Mouse (Mus musculus) hindbrain, embryonic 12.5 days (tissue): ENCODE measurements around the gene Creg2. TPM values are rescaled to one million over a fixed set of nuclear protein-coding genes. Genes with fewer than 3 reads are reported as not detected.
"Not testable (repeated sequence)": the region's sequence is repeated elsewhere in the genome, so short reads cannot be mapped to it uniquely, and the experiment has no call there.

Experiments used
- ATAC-seq: fragments of 200-750 bp; cut with Nextera tagmentation; 2 replicates; pipeline ENCODE4 v1.8.0; 2017; ENCODE audit warnings: moderate TSS enrichment; ENCODE audit not compliant: low FRiP score
- H3K27ac ChIP-seq: fragments of 300-500 bp; sonication (generic); 2 replicates; pipeline ENCODE4 v1.5.1; 2016; ENCODE audit warnings: mild to moderate bottlenecking
- H3K27me3 ChIP-seq: fragments of 300-500 bp; sonication (generic); 2 replicates; pipeline ENCODE4 v1.6.1; 2016; ENCODE audit warnings: mild to moderate bottlenecking
- H3K36me3 ChIP-seq: fragments of 300-500 bp; sonication (generic); 2 replicates; pipeline ENCODE4 v1.6.1; 2016; ENCODE audit warnings: mild to moderate bottlenecking
- H3K4me1 ChIP-seq: fragments of 300-500 bp; sonication (generic); 2 replicates; pipeline ENCODE4 v1.6.1; 2016
- H3K4me2 ChIP-seq: fragments of 300-500 bp; sonication (generic); replicated peaks from 2 replicates; pipeline ENCODE4 v1.6.1; 2016; ENCODE audit warnings: mild to moderate bottlenecking
- H3K4me3 ChIP-seq: fragments of 300-500 bp; sonication (generic); 2 replicates; pipeline ENCODE4 v1.5.1; 2016; ENCODE audit warnings: mild to moderate bottlenecking
- H3K9ac ChIP-seq: fragments of 300-500 bp; sonication (generic); 2 replicates; pipeline ENCODE4 v1.6.1; 2016; ENCODE audit warnings: mild to moderate bottlenecking, moderate library complexity
- H3K9me3 ChIP-seq: fragments of 300-500 bp; sonication (generic); replicated peaks from 2 replicates; pipeline ENCODE4 v1.6.1; 2016; ENCODE audit warnings: mild to moderate bottlenecking
- WGBS: fragments of 180-500 bp; shearing (Covaris S2); methylation state at CpG from one replicate; pipeline ENCODE4 v1.1.7; 2016; 5-methylcytosine and 5-hydroxymethylcytosine counted together
- polyA plus RNA-seq: library from polyadenylated mRNA; unstranded; fragments of >200 nt; fragmentation: Nextera tagmentation; extraction: Ambion mirVana; gene quantifications from 2 replicates; pipeline ENCODE4 v1.2.1, GENCODE M21; 2016

Creg2 gene
- polyA plus RNA-seq, 1 experiment from 2014 or later = 2.3 TPM

DNA sequence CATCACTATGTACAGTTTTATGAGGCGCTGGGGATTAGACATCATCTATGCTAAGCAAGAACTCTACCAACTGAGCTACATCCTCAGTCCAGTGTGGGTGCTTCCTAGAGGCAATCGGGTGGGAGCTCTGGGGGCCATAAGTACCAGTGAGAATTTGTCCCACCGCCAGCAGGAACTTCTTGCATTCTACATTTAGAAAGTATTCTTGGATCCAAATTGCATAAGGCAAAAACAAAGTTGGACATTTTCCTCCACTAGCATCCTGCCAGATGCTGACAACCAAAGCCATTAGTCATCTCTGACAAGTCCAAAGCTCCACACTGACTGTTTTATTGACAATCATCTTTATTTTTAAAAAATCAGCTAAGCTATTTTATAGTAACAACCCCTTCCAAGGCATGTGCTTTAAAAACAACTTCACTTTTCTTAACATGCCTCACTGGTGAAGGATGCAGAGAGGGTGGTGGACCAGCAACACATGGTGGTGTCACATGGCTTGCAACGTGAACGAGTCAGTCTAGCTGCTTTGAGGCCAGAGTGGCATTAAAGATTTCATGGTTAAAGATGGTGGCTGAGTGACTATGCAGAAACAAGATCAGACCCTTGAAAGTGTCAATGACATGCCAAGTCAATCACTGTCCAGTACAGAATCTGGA lies 25.1 kb upstream of the Creg2 start:
- no peak overlapping the region for H3K27ac ChIP-seq
- no peaks in the 10 kb centered on the region for H3K4me1 ChIP-seq
- no peaks in the 10 kb centered on the region for H3K27me3 ChIP-seq
- no peak overlapping the region for H3K4me2 ChIP-seq
- H3K36me3 ChIP-seq = no peaks in the 10 kb centered on the region
- 94% methylated on average over 5 of the region's 5 CpGs for WGBS
- H3K4me3 ChIP-seq = no peak overlapping the region
- H3K9ac ChIP-seq = no peak overlapping the region
- H3K9me3 ChIP-seq = no peaks in the 10 kb centered on the region
- no peak for ATAC-seq

DNA sequence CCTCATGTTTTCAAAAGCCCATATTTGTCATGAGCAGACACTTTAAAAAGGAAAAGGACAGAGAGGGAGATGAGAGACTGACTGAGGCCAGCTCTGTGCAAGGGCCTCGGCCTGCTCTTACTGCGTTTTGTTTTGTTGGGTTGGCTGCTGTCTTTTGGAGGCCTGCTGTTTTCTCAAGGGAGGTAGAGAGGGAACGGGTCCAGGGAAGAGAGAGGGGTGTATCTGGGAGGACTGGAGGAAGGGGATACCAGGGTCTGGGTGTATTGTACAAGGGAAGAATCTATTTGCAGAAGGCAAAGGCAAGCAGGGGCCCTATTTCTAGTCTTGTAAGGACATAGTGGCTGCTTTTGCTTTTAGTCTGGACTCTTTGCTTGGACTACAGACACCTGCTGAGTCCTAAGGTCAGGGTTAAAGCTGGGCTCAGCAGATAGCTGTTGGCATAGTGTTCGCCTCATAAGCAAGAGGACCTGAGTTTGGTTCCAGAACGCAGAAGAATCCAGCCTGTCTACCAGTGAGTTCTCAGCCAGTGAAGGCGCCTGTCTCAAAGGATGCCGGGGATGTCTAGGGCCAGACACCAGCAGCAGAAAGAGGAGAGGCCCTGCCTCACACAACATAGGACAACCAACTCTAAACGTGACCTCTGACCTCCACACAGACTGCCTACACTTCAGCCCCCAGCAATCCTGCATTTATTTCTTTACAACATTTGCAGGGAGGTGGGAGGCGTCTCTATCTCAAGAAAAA lies 21.3 kb upstream of the Creg2 start:
- Histone ChIP-seq H3K27ac (no peak overlapping the region), H3K4me1 (no peaks in the 10 kb centered on the region), H3K27me3 (no peaks in the 10 kb centered on the region), H3K36me3 (no peaks in the 10 kb centered on the region), H3K4me2 (no peak overlapping the region), H3K9me3 (no peaks in the 10 kb centered on the region), H3K9ac (no peak overlapping the region), H3K4me3 (no peak overlapping the region)
- no peak for ATAC-seq
- WGBS = 76% methylated on average over 9 of the region's 9 CpGs

DNA sequence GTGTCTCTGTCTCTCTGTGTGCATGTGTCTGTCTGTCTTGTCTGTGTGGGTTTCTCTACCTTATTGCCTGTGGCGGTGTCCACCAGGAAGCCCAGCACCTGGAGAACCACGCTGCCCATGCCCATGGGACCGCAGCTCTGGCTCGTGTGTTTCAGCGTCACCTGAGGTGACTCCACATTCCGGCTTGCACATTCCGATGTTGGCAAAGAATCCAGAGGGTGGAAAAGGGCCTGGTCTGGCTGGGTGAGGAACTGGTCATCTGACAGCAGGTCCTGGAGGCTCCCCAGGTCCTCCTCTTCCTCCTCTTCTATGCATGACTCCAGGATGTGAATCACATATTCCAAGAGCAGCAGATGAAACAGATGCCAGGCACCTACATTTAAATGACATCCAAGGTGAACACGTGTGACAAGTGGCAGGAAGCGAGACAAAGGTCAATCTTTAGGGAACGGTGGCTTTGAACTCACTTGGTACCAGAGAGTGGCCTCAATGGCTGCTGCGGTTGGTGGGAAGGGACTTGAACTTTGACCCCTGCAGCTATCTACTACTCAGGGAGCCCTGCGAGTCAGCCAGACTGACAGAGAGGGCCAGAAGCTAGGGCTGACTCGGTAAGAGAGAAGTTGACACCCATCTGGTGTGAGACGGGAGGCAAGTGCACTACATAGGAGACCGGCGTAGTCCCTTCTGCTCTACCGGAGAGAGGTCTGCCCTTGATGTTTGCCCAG lies 19.1 kb upstream of the Creg2 start:
- no peak overlapping the region for H3K4me3 ChIP-seq
- 89% methylated on average over 17 of the region's 17 CpGs for WGBS
- no peak for ATAC-seq
- H3K4me1 ChIP-seq = no peaks in the 10 kb centered on the region
- no peak overlapping the region for H3K9ac ChIP-seq
- no peak overlapping the region for H3K27ac ChIP-seq
- no peaks in the 10 kb centered on the region for H3K27me3 ChIP-seq
- no peaks in the 10 kb centered on the region for H3K36me3 ChIP-seq
- no peak overlapping the region for H3K4me2 ChIP-seq
- H3K9me3 ChIP-seq = no peaks in the 10 kb centered on the region

DNA sequence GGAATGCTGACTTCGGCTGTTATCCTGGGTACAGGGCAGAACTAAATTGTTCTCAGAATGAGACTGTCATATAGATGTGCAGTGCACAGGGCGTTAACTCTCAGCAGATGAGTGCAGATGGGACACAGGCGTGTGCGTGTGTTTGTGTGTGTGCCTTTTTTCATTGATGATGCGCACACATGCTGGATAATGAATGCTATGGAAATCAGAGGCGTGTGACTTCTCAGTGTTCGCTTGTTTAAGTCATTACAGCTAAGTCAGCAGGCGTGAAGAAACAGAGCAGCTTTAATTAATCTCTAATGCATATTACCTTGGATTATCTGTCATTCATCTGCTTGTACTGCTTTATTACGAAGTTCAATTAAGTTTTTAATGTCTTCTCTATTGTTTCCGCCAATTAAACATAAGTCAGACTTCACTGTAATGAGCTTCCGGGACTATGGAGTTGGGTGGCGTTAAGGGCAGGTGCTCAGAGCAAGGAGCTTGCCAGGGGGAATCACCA lies 15.5 kb upstream of the Creg2 start:
- 74% methylated on average over 12 of the region's 12 CpGs for WGBS
- no peak overlapping the region for H3K4me3 ChIP-seq
- no peak overlapping the region for H3K9ac ChIP-seq
- H3K4me1 ChIP-seq = no peaks in the 10 kb centered on the region
- H3K9me3 ChIP-seq = no peaks in the 10 kb centered on the region
- H3K4me2 ChIP-seq = no peak overlapping the region
- H3K36me3 ChIP-seq = no peaks in the 10 kb centered on the region
- no peak overlapping the region for H3K27ac ChIP-seq
- no peaks in the 10 kb centered on the region for H3K27me3 ChIP-seq
- peak; percentile 72 for ATAC-seq

DNA sequence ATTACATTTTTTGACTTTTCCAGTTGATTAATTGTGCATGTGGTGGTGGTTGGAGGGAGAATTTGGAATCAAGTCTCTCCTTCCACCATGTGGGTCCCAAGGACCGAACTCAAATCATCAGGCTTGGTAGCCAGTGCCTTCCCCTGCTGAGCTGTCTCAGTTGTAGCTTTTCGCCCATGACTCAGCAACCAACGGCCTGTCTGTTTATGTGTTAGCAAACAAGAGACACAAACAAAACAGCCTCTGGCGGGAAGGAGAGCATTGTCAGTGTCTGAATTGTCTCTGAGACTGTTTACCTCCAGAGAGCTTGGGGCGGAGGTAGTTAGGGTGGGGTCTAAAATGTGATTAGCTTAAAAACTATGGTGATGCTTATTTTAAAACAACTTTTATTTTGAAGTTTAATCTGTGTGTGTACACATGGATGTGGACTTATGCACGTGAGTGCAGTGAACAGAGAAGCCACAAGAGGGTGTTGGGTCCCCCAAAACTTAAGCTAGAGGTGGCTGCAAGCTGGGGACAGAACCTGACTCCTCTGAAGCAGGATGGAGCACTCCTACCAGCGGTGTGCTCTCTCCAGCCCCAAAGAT lies 12.9 kb upstream of the Creg2 start:
- Histone ChIP-seq H3K27me3 (no peaks in the 10 kb centered on the region), H3K27ac (no peak overlapping the region), H3K4me1 (no peaks in the 10 kb centered on the region), H3K4me3 (no peak overlapping the region), H3K36me3 (no peaks in the 10 kb centered on the region), H3K9ac (no peak overlapping the region), H3K4me2 (no peak overlapping the region), H3K9me3 (no peaks in the 10 kb centered on the region)
- ATAC-seq = no peak
- 88% methylated on average over 7 of the region's 7 CpGs for WGBS

DNA sequence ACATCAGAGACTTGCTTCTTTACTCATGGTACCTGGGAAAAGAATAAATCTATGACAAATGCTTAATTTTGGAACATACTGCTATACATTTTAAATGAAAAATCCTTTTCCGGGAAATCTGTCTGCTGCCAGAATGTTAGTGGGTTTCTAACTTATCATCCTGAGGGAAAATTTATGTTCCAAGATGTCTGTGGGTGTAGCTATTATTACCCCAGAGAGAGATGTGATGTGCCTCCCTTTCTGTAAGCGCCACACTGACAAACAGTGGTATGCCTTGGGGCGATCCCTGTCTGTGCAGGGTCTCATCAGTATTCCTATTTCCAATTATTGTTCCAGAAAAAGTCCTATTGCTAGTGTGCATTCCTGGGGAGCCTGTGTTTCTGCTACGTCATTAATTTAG lies 11.8 kb upstream of the Creg2 start:
- Histone ChIP-seq H3K9me3 (no peaks in the 10 kb centered on the region), H3K27me3 (no peaks in the 10 kb centered on the region), H3K4me1 (no peaks in the 10 kb centered on the region), H3K27ac (no peak overlapping the region), H3K4me2 (no peak overlapping the region), H3K36me3 (no peaks in the 10 kb centered on the region), H3K9ac (no peak overlapping the region), H3K4me3 (no peak overlapping the region)
- WGBS = 85% methylated on average over 4 of the region's 4 CpGs
- no peak for ATAC-seq

DNA sequence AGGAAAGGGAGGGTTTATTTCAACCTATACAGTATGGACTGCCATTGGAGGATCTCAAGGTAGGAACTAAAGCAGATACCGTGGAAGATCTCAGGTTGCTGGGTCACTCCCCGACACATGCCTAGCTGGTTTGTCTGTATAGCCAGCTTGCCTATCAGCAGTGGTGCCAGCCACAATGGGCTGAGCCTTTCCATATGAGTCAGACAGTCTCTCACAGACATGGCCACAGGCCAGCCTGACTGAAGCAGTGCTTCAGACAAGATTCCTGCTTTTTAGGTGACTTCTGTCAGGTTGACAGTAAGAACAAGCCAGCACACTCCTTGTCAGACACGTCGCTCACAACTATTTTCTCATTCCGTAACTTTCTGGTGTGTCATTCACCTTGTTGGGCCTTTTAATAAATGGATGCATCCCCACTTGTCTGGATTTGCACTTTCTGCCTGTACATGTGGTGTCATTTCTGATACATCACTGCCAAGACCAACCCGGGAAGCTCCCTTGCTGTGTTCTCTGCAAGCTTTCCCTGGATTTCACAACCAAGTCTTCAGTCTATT lies 5.8 kb upstream of the Creg2 start:
- peaks cover 3% of the 10 kb centered on the region for H3K27me3 ChIP-seq
- 82% methylated on average over 6 of the region's 6 CpGs for WGBS
- no peak overlapping the region for H3K27ac ChIP-seq
- no peak overlapping the region for H3K4me2 ChIP-seq
- no peak overlapping the region for H3K4me3 ChIP-seq
- H3K9ac ChIP-seq = no peak overlapping the region
- no peaks in the 10 kb centered on the region for H3K36me3 ChIP-seq
- no peaks in the 10 kb centered on the region for H3K4me1 ChIP-seq
- ATAC-seq = no peak
- no peaks in the 10 kb centered on the region for H3K9me3 ChIP-seq

DNA sequence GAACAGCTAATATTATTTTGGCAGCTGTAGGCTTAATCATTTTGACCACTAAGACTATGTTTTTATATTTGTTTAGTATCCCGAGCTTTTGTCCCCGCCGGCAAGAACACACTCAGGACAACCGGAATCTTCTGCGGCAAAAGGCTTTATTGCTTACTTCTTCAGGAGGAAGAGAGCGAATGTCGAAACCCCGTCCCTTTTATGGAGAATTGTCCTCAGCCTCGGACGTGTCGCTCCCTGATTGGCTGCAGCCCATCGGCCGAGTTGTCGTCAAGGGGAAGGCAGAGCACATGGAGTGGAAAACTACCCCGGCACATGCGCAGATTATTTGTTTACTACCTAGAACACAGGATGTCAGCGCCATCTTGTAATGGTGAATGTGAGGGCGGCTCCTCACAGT lies 3.6 kb upstream of the Creg2 start:
- ATAC-seq, H3K4me3 ChIP-seq, H3K36me3 ChIP-seq, H3K27ac ChIP-seq, H3K9me3 ChIP-seq, H3K4me2 ChIP-seq, H3K9ac ChIP-seq: not testable (repeated sequence)
- Histone ChIP-seq H3K27me3 (peaks cover 21% of the 10 kb centered on the region), H3K4me1 (peaks cover 12% of the 10 kb centered on the region)
- 92% methylated on average over 18 of the region's 18 CpGs for WGBS

DNA sequence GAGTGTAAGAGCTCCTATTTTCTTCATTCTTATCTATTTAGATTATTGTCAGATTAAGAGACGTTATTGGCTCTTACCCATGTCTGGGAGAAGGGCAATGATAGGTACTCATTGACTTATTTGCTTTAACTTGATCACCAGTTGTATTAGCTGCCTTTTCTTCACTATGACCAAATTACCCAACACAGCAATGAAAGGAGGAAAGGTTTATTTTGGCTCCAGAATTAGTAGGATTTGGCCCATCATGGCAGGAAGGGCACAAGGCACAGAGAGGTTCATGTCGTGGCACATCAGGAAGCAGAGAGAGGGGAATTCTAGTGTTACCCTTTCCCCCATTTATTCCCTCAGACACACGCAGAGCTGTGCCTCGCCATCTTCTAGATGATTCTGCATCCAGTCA lies 1.8 kb upstream of the Creg2 start:
- H3K27ac ChIP-seq = no peak overlapping the region
- H3K9ac ChIP-seq = no peak overlapping the region
- no peaks in the 10 kb centered on the region for H3K36me3 ChIP-seq
- 80% methylated on average over 4 of the region's 4 CpGs for WGBS
- peaks cover 14% of the 10 kb centered on the region for H3K4me1 ChIP-seq
- no peak overlapping the region for H3K4me2 ChIP-seq
- no peak for ATAC-seq
- H3K4me3 ChIP-seq = no peak overlapping the region
- no peaks in the 10 kb centered on the region for H3K9me3 ChIP-seq
- H3K27me3 ChIP-seq = peaks cover 35% of the 10 kb centered on the region

DNA sequence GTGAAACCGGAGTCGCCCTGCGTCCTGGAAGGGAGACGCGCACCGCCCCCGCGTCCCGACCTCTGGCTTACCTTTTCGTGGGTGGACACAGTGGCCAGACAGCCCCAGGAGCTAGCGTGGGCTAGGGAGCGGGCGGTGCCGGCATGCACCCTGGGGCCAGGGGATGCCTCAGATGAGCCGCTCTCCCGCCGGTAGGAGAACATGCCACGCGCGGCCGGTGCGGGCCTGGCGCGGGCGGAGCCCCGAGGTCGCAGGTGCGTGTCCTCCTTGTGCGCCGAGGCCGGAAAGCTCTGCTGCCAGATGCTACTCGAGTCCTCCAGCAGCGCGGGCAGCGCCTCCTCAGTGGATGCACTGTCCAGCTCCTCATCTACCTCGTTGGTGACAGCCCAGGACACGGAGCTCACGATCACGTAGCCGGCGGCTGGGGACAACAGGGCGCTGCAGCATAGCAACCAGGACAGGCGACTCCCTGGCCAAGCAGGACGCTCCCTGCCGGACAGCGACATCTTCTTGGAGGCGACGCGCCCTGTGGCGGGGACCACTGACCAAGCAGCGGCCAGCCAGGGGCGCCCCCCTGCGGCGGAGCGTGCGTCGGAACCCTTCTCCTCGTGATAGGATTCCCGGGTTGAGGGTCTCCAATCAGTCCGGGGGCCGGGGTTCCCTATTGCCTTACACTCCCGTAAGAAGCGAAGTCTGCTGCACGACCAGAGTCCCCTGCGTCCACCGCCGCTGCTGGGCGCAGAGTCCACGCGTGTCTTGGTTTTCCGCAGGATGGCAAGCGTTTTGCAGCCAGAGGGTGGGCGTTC lies 636 bp downstream of the Creg2 start:
- WGBS = under 1% methylated on average over 72 of the region's 73 CpGs
- no peak overlapping the region for H3K27ac ChIP-seq
- peak; percentile 82 for ATAC-seq

DNA sequence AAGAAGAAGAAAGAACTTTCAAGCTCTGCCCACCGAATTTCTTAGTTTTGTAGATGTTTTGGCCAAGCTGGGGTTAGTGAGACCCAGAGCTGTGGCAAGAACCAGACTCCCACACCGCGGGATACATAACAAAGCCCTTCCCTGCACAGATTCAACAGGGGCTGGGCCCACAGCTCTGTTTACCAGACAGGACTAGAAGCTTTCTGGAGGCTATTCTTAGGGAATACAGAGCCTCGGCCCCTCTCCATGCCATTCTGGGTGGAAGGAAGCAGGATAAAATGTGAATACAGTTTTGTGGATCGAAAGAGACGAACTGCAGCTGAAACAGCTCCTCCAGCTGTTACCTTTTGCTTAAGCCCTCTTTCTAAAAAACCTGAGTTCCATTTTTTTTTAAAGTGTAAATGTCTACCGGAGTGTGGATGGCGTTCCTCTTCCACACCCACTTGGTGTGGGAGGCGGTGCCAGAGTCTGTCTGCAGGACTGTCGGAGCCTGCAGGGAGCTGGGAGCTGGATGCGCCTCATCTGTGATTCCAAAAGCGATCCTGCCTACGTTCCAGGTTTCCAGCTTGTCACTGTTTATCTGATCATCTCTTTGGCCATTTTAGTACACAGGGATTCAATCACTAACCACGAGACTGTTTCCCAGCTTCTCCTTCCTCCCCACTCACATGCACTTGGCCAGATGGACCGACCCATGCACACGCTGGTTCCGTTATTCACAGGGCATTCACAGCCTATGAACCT lies 1.4 kb downstream of the Creg2 start:
- H3K4me2 ChIP-seq = peak overlapping the region; percentile 99
- no peak for ATAC-seq
- H3K4me1 ChIP-seq = peaks cover 21% of the 10 kb centered on the region
- peaks cover 35% of the 10 kb centered on the region for H3K27me3 ChIP-seq
- H3K9me3 ChIP-seq = no peaks in the 10 kb centered on the region
- H3K36me3 ChIP-seq = no peaks in the 10 kb centered on the region
- 17% methylated on average over 17 of the region's 17 CpGs for WGBS
- no peak overlapping the region for H3K27ac ChIP-seq
- H3K4me3 ChIP-seq = peak overlapping the region; percentile 60
- H3K9ac ChIP-seq = peak overlapping the region; percentile 73

More for the DNA sequence above, 636 bp downstream of the Creg2 start:
- no peaks in the 10 kb centered on the region for H3K9me3 ChIP-seq
- peak overlapping the region; percentile 60 for H3K4me3 ChIP-seq
- H3K27me3 ChIP-seq = peaks cover 35% of the 10 kb centered on the region
- H3K4me2 ChIP-seq = peak overlapping the region; percentile 99
- H3K9ac ChIP-seq = peak overlapping the region; percentile 73
- no peaks in the 10 kb centered on the region for H3K36me3 ChIP-seq
- H3K4me1 ChIP-seq = peaks cover 20% of the 10 kb centered on the region
